Mouse (Mus musculus) cerebral cortex, adult 2 months (tissue): ENCODE results near the gene Rasgef1b.

Experiments used
- WGBS: fragments of 180-500 bp; shearing (Covaris S2); methylation state at CpG from one replicate; pipeline ENCODE4 v1.1.7; 2018; 5-methylcytosine and 5-hydroxymethylcytosine counted together

Gene Rasgef1b

DNA sequence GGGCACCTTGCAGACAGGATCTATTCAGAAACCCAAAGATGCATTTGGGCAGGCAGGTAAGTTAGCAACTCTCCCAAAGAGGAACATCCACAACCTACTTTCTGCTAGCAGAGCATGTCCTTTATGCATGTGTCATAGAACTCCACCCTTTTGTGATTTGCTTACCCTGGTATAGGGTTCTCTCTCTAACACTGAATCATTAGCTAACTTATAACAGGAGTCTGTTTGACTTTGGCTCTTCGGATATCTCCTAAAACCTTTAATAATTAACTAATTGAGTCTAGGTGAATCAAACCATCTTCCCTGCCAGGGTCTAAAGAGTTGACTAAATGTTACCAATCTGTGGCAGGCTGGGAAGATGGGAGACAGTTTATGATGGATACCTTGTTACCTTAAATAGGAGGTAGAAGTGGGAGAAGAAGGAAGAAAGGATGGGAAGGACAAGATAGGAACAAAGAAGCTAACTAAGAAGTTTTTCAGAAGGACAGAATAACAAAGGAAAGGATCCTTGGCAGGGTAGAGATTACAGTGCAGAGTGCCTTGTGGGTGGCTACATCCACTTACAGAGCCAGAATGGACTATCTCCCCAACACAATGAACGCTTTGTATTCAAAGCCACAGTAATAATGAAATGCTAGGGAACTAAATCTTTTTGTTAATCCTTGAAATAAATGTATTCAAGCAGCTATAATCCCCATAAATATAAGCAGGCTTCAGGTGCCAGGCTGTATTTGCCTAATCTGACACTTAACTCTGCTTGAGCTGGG, 186.7 kb downstream of the Rasgef1b start:
- 78% methylated on average over 2 of the region's 2 CpGs for WGBS

- 56% methylated on average over 11 of the region's 11 CpGs for WGBS
Measured at GRCm38 (mm10) chr5:99541321-99541895, 187.5 kb downstream of the Rasgef1b start.

DNA sequence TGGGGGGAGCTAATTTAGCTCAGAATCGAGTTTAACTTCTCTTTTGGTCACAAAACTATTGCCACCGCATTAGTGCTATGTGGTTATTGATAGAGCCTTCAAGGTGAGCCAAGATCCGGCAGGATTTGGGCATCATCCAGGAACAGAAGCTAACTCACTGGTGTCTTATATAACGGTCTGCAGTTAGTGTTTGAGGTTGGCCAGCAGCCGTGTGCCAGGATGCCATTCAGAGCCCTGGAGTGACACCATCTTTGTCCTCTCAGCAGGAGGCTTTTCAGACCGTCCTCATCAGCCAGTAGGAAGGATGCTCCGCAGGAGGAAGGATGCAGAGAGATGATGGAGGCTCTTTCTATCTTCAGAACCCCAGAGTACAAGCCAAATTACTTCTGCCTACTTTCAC, 195.4 kb downstream of the Rasgef1b start:
- WGBS = 42% methylated on average over 7 of the region's 7 CpGs

DNA sequence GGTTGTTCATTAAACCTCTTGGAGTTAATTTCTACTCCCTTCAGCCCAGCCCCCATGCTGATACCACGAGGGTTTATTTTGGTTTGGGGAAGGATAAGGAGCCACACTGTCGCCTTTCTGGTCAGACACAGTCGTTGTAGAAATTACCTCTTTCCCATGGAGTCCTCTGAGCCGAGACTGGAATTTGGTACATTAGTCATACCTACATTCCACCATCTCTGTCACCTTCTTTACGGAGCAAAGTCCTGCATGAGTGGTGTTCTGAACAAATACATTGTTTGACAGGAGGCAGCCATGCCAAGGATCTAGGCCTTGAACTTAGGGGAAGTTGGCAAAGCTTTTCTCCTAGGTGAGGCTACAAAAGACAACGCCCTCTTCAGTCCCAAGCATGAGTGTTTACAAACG, 202.1 kb downstream of the Rasgef1b start:
- WGBS = 90% methylated on average over 7 of the region's 7 CpGs

GRCm38 (mm10) chr5:99525649-99526048, 203.2 kb downstream of the Rasgef1b start:
- WGBS = 68% methylated on average over 4 of the region's 4 CpGs

GRCm38 (mm10) chr5:99522571-99523269, 206.1 kb downstream of the Rasgef1b start:
- WGBS = 52% methylated on average over 8 of the region's 8 CpGs

DNA sequence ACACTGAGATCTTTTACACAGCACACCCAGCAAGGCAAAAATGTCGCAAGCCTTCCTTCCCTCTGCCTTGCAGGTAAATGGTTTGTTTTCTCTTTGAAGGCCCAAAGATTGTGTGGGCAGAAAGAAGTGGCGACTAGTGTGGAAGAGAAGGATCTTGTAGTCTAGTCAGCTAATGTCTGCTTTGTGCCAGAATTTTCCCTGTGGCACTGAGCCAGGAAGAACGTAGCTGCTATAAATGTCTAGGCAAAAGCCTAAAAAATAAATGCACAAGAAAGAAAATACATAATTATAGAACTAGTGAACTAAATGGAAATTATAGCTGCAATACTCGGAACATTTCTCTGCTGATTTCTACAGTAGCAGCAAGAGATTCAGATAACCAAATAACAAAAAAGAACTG, 207.5 kb downstream of the Rasgef1b start:
- WGBS = 30% methylated on average over 4 of the region's 4 CpGs

- 61% methylated on average over 2 of the region's 2 CpGs for WGBS
Measured at GRCm38 (mm10) chr5:99519556-99519955, 209.3 kb downstream of the Rasgef1b start.

DNA sequence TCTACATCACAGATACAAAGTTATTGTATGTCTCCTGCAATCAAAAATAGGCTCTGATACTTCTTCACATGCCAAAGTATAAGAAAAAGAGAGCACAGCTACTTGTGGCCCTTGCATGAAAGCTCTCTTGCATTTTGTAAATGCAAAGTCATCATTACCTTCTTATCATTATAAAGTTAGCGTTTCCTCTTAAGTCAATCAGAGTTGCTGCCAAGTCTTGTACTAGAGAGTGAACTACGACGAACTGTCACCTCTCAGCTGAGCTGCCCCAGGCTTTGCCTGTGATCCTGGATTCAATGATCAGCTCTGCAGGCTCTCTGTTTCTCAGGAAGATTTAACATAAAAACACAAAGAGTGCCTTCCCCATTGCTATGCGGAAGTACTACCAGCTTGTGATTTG, 209.8 kb downstream of the Rasgef1b start:
- WGBS = 72% methylated on average over 4 of the region's 4 CpGs

- WGBS = 84% methylated on average over 5 of the region's 5 CpGs
Measured at GRCm38 (mm10) chr5:99516207-99516606, 212.7 kb downstream of the Rasgef1b start.

DNA sequence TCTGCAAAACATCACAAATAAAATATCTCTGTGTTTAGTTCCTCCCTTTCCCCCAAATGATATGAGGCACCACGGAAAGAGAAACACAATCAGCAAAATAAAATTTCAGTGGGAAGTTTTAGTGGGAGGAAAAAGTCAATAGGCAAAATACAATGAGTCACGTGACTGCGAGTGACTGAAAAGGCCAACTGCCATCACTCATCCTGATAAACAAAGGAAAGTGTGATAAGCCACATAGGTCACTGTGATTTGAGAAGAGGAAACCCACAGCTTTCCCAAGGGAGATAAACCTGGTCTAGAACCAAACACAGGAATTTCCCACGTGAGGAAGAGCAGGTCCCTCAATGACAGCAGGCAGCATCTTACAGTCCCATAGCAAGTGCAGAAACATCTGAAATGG, 213.1 kb downstream of the Rasgef1b start:
- 75% methylated on average over 4 of the region's 4 CpGs for WGBS

GRCm38 (mm10) chr5:99513209-99513880, 215.5 kb downstream of the Rasgef1b start:
- WGBS = 49% methylated on average over 9 of the region's 9 CpGs

DNA sequence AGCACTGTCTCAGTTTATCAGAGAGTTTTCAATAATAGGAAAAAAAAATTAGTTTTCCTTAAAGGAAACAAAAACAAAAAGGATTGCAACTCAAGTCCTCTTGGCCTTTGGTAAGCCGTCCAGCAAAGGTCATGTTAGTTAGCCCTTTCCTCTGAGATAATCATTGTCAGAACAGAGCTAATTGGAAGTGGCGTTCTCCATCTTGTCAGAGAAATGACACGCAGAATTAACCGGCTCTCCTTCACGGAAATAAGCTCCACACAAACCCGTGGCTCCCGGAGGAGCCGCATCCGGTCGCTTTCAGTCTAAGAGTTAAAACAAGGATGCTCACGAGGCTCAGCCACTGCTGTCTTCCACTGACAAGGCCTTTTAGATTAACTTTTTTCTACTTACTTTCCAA, 217.8 kb downstream of the Rasgef1b start:
- WGBS = 82% methylated on average over 11 of the region's 11 CpGs

DNA sequence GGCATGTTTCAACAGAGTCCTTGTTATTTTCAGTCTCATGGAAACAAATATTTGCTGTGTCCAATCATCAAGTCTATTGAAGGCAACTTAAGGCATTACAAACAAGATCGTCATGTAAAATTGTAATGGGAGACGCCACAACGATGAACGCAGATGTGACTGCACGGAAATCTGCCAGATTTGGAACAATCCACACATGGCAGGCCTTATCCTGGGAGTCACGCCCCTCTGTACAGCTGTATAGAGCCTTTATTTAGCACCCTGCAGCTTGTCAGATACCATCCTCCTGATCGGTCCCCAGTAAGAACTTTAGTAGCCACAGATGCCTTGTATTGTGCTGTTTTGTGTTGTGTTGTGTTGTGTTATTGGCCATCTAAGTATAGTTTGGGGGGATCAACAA, 222.8 kb downstream of the Rasgef1b start:
- 75% methylated on average over 7 of the region's 7 CpGs for WGBS

GRCm38 (mm10) chr5:99504349-99504830, 224.5 kb downstream of the Rasgef1b start:
- 36% methylated on average over 9 of the region's 9 CpGs for WGBS

- WGBS = 78% methylated on average over 9 of the region's 9 CpGs
Measured at GRCm38 (mm10) chr5:99502681-99503080, 226.2 kb downstream of the Rasgef1b start.

- 60% methylated on average over 7 of the region's 7 CpGs for WGBS
Measured at GRCm38 (mm10) chr5:99499404-99500089, 229.3 kb downstream of the Rasgef1b start.

GRCm38 (mm10) chr5:99497856-99498255, 231.0 kb downstream of the Rasgef1b start:
- whole genome bisulfite sequencing = 73% methylated on average over 11 of the region's 11 CpGs

DNA sequence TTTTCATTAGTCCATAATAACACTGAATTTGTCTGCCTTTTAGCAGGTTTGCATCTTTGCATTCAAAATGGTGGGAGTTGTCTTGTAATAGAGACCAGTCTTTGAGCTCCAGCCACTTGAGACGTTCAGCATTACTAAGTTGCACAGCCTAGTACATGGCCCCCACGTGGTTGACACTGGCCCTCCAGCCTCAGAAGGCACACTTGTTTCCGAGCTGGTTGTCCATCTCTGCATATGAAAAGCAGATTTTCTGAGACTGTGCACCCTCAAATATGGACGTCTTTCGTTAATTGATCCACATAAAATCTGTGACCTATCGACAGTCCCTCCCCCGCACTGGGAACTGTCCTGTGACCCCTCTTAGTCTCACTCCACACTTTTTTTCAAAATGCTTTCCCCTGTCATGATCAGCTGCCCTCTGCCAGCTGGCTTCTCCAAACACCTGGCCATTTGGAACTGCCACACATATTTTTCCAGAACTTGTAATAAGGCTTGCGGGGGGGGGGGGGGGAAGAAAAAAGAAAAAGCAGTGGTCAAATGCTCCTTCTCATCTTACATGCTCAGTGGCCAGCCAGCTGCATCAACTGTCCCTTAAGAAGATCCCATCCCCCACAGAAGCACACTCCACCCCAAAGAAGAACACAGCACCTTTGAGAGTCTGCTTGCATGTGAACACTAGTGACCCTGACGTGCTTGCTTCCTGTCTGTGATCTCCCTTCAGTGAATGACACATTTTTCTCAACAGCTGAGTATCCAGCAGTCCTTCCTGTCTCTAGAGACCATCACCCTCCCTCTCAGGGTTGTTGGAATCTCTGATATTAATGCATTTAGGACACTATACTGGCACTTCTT, 231.7 kb downstream of the Rasgef1b start:
- 80% methylated on average over 9 of the region's 9 CpGs for WGBS

DNA sequence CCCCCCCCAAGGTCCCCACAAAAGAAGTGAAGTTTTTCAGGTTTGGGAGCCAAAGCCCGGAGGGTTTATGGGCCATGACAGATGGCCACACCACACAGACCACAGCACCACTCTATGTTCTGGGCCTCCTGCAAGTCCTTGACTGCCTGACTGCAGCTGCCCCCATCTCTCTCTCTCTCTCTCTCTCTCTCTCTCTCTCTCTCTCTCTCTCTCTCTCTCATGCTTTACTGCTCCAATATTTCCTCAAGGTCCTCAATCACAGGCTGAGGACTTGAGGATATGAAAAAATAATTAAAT, 232.8 kb downstream of the Rasgef1b start:
- 89% methylated on average over 1 of the region's 1 CpGs for WGBS
